Mouse (Mus musculus) left cerebral cortex, postnatal 10 days (tissue): ENCODE results near the gene Casz1. TPM values are rescaled to one million over a fixed set of nuclear protein-coding genes. Genes with fewer than 3 reads are reported as not detected.

Source experiments
- DNase-seq, 2 experiments: peaks; one replicate each; pipeline ENCODE4 v3.0.0; 2021 to 2022; ENCODE audit warnings: low spot score in 2 of 2, mixed read lengths in 1 of 2; ENCODE audit errors: extremely low spot score in 1 of 2
- intact Hi-C: fragments of 180-260 bp; cut with DNase I; formaldehyde crosslinking; loops from one replicate; pipeline ENCODE4 v1.15.1; 2025
- total RNA-seq, 2 experiments: library from RNA; stranded (reverse); gene quantifications; 2 replicates each; pipeline ENCODE4 v1.2.3; 2021

The Casz1 gene
- total RNA-seq, 2 experiments from 2014 or later, result 1.1 to 1.6 TPM

DNA sequence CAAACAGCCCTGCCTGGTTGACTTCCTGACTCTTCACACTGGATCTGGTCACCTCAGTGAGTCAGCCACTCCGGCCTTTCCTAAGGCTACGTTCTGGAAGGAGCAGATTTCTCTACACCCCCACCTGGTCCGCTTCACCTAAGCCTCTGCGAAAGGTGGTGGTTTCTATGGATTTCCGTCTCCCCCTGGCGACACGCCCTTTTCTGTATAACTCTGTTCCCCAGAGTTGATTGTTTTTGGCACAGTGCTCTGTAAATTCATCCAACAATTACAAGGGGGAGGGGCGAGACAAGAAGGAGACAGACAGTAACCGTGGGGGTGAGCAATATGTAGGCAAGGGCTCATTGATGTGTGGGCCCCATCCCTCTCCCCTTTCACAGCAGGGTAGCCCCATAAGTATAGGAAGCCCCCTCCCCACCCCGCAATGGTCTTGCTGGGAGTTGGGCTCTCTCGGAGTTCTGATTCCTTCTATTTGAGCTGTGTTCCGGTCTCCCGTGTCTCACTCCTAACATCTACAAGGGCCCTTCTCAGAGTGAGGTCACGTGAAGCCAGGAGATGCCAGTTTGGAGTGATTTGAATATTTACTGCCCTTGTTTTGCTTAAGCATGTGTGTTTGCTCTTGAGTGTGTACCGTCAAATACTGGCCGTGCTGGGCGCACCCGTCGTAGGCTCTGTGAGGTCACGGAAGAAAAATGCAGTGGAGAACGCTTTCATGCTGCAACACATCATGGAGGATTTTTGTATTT lies 29.2 kb downstream of the Casz1 start:
- intact Hi-C loops, result no loop called here
- peak in 1 of 2 experiments; percentile 46 for DNase-seq

DNA sequence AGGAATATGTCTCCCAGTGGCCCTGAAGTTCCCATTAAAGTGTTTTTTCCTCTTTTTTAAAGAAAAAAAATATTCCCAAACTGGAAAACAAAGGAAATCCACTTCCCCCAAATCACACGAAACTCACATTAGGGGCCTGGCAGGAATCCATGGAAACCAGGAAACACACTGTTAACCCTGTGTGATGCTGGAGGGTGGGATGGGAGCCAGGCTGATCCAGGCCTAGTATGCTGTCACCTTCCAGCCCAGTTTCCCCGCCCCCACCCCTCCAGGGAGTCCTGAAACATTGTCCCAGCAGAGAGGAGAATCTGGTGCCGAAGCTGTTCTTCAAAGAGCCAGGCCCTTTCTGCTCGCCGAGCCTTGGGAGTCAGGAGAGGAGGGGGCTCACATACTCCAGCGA lies 32.2 kb downstream of the Casz1 start:
- DNase-seq, result peak in 1 of 2 experiments; percentile 78
- intact Hi-C loops, result no loop called here

DNA sequence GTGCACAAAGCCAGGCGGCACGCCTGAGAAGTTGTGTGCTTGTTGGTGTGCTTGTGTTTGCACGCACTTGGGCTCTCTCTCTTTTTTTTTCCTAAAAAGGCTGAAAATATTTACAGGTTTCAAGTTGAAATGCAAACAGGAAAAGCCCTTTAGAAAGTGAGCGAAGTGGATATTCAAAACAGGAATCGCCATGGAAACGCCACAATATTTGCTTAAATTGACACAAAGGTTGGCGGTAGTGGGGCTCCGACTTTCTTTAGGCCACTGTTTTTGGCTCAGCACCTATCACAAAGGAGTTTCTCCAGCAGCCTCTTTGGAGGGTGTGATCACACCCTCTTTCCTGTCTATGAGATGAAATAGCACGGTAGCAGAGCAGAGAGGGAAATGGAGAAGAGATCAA lies 32.8 kb downstream of the Casz1 start:
- DNase-seq, result no peak
- intact Hi-C loops, result no loop called here

DNA sequence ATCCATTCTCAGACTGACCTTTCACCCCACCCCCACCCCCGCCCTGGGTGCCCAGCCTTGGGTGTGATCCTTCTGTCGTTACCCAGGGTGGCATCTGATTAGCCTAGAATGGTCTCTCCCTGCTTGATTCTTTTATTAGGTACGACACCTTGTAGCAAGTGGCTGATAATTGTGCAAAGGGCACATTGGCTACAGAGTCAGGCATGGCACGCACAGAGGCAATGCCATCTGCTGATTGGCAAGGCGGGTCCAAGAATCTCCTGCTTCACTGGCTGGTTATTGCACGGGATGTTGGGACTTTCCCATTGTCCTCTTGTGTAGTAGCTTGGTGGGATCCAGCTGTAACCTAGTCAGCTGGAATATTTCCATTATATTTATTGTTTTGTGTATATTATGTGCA lies 33.4 kb downstream of the Casz1 start:
- intact Hi-C loops, result no loop called here

DNA sequence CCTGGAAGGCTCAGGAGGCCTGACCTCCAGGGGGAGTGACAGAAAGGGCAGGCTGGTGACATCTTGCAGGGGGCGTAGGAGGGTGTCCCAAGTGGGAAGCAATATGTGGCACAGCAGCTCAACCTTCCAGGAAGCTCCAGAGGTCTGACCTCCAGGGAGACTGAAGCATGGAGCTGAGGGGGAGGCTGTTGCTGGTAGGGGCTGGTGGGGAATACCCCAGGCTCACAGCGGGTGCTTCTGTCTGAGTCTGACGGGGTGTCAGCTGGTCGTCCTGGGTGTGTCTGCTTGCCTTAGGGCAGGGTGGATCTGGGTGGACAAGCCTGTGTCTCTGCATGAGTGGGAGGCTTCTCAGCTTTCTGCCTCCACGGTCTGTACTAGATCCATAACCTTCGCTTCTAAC lies 38.1 kb downstream of the Casz1 start:
- intact Hi-C loops, result no loop called here

More for the DNA sequence above, 33.4 kb downstream of the Casz1 start:
- no peak for DNase-seq

DNA sequence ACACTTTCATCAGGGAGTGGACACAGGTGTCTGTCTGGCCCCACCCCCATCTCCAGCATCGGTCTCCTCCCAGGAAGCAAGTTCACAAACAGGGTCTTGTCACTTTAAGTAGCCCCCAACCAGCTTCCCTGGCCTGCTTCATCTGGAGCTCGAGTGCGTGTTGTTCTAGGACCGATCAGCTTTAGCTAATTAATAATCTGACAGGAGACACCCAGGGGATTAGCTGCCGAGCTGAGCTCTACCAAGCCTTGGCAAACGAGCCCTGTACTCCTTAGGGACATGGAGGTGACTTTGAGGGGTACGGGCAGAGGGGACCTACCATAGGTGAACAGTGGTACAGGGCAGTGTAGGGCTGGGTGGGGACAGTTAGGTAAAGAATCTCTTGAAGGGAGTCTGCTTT lies 40.7 kb downstream of the Casz1 start:
- no peak for DNase-seq
- intact Hi-C loops, result no loop called here

More for the DNA sequence above, 38.1 kb downstream of the Casz1 start:
- no peak for DNase-seq

DNA sequence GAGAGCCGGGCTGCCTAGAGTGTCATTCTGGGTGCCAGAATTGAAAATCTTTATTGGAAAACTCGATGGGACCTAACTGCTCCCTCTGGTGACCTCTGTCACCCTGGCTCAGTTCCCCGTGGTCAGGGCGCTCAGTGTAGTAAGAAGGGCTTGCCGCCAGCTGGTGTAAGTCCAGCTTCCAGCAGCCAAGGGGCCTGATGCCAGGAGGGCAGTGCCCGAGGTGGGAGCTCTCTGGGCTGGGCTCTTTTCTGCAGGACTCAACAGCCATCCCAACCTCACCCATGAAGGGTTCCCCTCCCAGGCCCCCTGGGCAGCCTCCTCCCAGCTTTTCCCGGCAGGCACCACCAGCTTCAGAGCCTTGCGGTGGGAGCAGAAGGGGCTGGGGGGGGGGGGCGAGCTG lies 42.0 kb downstream of the Casz1 start:
- intact Hi-C loops, result no loop called here
- peak in 1 of 2 experiments; percentile 56 for DNase-seq

DNA sequence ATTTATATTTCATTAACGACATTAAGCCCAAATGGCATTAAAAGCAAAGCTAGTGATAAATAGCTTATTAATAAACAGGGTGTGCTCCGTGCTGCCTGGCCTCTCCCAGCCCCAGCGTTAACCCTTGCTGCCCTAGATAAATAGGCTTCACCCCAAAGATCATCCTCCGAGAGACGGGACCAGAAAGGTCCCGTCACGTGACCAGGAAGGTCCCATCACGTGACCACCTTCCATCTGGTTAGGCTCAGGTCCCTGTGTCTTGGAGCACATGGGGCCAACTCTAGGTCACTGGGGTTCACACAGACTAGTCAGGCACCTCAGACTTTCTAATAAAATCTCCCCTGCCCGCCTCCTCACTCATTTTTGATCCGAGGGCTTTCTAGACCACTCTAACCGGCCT lies 42.5 kb downstream of the Casz1 start:
- intact Hi-C loops, result no loop called here
- DNase-seq, result no peak

DNA sequence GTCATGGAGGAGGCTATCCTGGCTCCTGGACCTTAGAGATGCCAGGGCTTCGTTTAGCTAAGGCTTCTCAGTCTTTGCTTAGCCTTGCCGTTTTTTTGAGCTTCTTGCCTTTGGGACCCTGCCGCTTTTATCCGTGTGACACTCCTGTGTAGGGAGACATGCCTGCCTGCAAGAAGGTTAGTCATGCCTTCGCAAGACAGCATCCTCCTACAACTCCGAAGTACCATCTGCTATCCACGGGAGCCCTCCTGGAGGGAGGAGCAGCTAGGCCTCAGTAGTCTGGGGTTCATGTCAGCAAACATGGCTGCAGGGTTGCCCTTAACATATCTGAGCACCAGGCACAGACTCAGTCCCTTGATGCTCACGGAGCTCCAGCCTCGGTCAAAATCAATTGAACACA lies 43.4 kb downstream of the Casz1 start:
- DNase-seq, result no peak
- intact Hi-C loops, result no loop called here

DNA sequence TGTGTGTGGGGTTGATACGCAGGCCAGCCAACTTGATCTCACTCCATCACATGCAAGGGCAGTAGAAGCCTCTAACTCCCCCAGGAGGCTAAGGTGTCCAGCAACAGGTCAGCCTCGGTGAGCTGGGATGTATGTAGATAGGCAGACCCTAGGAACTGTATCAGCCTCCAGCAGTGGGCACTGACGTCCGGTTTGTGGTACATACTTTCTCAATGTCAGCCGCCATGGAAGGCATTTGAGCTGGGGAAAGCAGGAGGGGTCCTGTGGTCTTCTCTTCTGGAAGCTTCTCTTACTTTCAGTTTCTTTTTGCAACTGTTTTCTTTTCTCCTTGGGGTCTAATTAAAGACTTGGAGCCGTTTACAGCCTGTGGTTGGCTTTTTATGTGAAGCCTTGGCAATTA lies 45.2 kb downstream of the Casz1 start:
- no peak for DNase-seq
- intact Hi-C loops, result no loop called here

DNA sequence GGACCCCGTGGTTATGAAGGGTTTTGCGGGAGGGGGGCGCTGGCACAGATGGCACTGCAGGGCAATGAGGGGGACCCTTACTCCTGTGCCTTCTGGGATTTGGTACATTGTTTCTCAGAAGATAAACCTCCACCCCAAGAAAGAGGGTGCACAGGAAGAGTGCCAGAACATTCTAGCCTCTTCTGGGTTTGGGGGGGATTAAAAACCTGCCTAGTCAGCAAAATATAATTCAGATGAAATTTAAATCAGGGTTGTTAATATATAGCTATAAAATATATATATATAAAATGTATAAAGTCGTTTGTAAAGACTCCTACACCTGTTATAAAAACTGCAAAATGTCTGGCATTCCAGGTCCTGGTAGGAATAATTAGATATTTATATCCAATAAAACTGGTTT lies 48.8 kb downstream of the Casz1 start:
- intact Hi-C loops, result no loop called here

DNA sequence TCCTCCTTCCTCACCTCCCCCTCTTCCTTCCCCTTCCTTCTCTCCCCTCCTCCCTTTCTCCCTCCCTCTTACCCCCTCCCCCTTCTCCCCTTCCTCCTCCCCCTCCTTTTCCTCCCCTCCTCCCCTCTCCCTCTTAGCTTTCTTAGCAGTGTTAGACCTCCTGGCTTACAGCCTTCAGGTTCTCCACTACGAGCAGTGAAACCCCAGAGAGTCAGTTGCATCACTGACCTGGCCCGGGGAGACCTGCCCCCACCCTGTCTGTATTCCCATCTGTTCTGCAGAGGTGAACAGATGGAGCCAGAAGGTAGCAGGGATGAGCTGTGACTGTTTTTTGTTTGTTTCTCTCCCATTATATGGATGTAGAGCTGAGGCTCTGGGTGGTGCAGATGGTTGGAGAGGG lies 49.9 kb downstream of the Casz1 start:
- DNase-seq, result no peak
- intact Hi-C loops, result no loop called here

More for the DNA sequence above, 48.8 kb downstream of the Casz1 start:
- no peak for DNase-seq

DNA sequence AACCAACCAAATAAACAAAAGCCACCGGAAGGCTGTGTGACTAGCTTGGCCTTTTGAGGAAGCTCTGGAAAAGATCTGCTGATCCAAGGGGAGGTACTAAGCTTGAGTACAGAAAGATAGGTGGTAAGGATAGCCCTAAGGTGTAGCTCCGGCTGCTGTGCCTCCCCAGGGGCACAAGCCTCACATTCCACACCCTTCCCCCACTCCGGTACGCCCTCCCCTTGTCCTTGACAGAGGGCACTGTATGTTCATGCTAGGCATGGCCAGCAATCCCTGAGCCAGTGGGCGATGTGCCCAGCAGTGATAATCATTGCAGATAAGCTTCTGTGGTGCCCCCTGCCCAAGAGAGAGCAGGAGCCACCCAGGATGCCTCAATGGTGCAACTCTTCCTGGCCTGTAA lies 51.3 kb downstream of the Casz1 start:
- intact Hi-C loops, result no loop called here
- no peak for DNase-seq

DNA sequence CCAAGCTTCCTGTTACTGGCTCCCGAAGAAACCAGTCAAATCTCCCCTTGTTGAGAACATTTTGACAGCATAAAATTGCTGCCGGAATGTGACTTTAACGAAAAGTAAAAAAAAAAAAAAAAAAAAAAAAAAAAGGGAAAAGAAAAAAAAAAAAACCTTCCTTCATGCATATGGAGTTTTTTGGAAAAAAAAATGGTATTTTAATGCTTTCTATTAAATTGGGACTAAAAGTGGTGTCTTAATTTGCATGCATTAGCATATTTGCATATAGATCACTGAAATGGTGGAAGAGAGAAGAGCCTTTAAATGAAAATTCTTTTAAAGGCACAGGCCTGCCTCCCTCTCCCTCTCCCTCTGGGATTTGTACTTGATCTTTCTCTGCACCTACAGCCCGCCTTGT lies 52.0 kb downstream of the Casz1 start:
- intact Hi-C loops, result no loop called here
- no peak for DNase-seq

DNA sequence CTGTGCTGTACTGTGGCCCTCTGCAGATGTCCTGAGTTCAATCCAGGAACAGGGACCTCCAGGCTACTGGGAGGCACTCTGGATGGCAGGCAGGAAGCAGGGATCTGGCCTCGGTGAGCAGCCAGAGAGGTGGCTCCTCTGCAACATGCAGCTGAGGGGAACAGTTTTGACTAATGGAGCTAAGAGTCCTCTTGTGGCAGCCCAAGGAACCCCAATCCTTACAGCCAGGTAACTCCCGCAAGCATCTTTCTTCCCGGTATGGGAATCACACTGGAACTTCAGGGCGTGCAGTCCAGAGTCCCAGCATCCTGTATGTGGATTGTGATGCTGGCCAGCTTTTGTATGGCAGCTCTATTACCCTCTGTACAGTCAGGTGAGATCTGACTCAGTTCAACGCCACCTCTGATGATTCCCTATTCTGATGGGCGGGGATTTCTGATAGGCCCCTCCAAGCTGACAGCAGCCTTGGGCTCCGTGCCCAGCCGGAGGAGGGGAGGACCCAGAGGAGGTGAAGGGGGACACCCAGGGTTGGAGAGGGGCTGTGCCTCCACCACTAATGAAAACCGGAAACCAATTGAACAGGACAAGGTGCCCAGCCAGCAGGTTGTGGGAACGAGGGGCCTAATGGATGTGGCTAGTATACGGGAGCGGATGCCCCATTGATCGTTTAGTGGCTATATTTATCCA lies 53.3 kb downstream of the Casz1 start:
- intact Hi-C loops, result no loop called here
- no peak for DNase-seq

DNA sequence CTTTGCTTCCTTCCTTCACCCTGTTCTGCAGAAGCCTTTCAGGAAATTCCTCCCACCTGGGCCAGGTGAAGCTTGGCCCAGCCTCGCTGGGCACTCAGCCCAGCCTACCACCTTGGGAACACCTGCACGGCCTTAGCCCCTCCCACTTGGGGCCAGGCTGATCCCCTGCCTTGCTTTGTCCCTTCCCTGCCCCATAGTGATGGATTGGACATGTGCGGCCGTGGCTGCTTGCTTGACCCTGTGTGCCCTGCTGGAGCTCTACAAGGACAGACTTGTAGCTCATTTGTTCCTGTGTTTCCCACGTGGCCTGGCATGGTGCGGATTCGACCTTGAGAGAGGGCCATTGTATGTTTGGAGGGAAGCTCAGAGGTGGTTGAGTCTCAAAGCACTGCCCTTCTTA lies 54.0 kb downstream of the Casz1 start:
- DNase-seq, result no peak
- intact Hi-C loops, result no loop called here

DNA sequence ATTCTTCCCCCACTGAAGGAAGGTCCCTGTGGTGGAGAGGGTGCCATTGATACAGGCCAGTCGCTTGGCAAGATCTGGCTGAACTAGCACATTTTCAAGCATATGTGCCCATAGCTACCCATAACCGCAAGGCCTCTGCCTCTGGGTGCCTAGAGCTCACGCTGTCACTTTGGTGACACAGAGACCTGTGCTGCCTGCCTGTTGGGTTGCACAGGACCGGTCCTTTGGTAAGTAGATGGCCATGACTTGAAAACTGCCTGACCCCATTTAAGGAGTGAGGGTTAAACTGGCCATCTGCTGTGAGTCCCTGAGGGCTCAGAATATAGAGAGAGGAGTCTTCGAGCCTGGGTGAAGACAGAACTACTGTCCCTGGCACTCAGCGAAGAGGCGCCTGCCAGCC lies 55.2 kb downstream of the Casz1 start:
- intact Hi-C loops, result no loop called here

DNA sequence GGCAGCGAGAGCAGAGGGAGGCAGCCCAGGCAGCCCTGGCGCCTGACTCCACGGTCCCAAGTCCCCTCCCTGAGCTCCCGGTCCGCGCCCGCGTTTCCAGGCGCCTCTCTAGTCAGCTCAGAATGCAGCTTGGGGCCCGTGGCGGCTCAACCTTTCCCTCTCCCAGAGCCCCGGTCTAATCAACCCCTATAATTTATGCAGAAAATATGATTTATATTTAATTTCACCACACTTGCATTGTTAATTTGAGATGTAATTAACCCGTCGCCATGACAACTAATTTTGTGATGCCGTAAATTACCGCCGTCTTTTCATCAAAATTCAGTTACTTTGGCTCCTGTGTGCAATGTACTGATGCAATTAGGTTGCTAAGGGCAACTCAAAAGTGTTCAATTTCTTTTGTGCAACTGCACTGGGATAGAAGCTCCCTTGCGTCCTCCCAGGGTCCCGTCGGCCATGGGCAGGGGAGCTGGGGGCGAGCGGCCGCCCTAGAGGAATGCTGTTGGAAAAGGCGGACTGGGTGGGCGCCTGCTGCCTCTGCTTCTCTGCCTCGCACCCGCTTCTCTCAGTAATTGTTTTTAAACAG lies 55.8 kb downstream of the Casz1 start:
- intact Hi-C loops, result no loop called here
- no peak for DNase-seq

More for the DNA sequence above, 55.2 kb downstream of the Casz1 start:
- DNase-seq, result no peak

DNA sequence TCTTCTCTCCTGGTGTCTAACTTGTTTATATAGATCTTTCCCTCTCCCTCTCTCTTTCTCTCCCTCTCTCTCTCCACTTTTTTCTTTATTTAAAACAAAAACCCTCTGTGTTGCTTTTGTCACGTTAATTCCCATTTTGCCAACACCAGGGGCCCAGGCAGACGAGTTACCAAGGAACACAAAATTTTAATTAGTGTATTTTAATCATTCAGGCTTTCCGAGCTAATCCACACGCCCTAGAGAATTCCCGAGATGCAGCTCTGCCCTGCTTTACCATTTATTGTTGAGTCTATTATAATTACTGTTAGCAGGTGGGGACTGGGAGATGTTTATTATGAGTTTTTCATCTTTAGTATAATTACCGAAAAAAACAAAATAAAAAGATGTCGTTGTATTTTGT lies 56.4 kb downstream of the Casz1 start:
- DNase-seq, result no peak
- intact Hi-C loops, result no loop called here

DNA sequence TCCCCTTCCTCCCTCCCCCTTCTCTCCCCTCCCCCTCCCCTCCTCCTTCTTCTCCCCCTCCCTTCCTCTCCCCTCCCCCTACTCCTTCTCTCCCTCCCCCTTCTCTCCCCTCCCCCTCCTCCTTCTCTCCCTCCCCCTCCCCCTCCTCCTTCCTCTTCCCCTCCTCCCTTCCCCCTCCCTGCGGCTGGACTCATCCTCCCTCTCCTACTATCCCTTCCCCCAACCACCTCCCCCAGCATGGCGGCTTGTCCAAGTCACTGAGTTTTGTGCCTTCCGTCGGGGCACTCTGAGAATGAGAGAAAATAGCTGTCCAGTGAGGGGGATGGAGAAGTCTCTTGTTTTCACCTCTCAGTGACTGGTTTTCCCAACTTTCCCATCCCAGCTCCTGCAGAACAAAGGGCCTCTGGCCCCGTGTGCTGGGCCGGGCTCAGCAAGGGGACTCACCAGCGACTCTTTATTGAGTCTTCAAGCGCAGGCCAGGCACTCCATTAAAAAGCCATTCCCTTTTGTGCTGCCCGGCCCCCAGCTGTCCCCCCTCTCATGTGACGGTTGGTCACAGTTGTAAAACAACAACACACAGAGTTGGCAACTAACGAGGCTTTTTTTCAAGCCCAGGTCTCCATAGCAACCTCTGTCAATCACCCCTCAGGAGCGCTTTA lies 62.7 kb downstream of the Casz1 start:
- DNase-seq, result no peak
- intact Hi-C loops, result no loop called here
